Mouse (Mus musculus) liver, adult 2 months (tissue): Measurements from ENCODE around the gene Hmces.

Experiments used
- CTCF ChIP-seq: fragments of 200-500 bp; IDR thresholded peaks from 2 replicates; pipeline ENCODE4 v1.5.1; 2011; ENCODE audit warnings: low read depth, low read length, control low read depth
- POLR2A ChIP-seq: fragments of 200-500 bp; IDR thresholded peaks from 2 replicates; pipeline ENCODE4 v1.6.1; 2011; ENCODE audit warnings: low read length, control low read depth; ENCODE audit not compliant: insufficient read depth; ENCODE audit errors: extremely low read depth

GRCm38 (mm10) chr6:87882816-87883215 is 30.9 kb upstream of the Hmces start:
- TF ChIP-seq POLR2A (no peak), CTCF (no peak)
